Mouse (Mus musculus): Measurements from ENCODE around the gene Klk1b8. TPM values are rescaled to one million over a fixed set of nuclear protein-coding genes. Genes with fewer than 3 reads are reported as not detected.
"Not testable (repeated sequence)": the region's sequence is repeated elsewhere in the genome, so short reads cannot be mapped to it uniquely, and the experiment has no call there.

Gene Klk1b8
- polyA plus RNA-seq, 1 experiment, result not detected

GRCm38 (mm10) chr7:43966451-43966850 lies 16.0 kb downstream of the Klk1b8 start, which contains the start of gene Klk1b1:
Gene Klk1b1 (plus strand): TSS chr7:43966751.
- no peaks in the 10 kb centered on the region for H3K79me2 ChIP-seq (ENCODE audit: control insufficient read depth, insufficient read depth)
- no peak within 1 kb of the TSS for H3ac ChIP-seq (ENCODE audit: control insufficient read depth, insufficient read length, low read depth)
- H3K27me3 ChIP-seq (ENCODE audit: control insufficient read depth, insufficient read depth, insufficient read length), result no peaks in the 10 kb centered on the region
- H3K4me3 ChIP-seq (ENCODE audit: insufficient read depth, poor library complexity, severe bottlenecking), result no peak within 1 kb of the TSS
- no peak for TF ChIP-seq MAX (IDR thresholded peaks at IDR 0.05)
- TF ChIP-seq USF1 (IDR thresholded peaks at IDR 0.05; ENCODE audit: low read depth), result no peak
- TF ChIP-seq FOSL1 (IDR thresholded peaks at IDR 0.05; ENCODE audit: insufficient read depth, low read length, poor library complexity, severe bottlenecking), result no peak
- TF ChIP-seq CTCF (IDR thresholded peaks at IDR 0.05; ENCODE audit: control insufficient read depth, insufficient read depth, insufficient read length), result no peak
- TF ChIP-seq MYOG (IDR thresholded peaks at IDR 0.05; ENCODE audit: control insufficient read depth, extremely low read depth, insufficient read length), result no peak
- no peak for TF ChIP-seq CEBPB (IDR thresholded peaks at IDR 0.05; ENCODE audit: low read depth)
- TF ChIP-seq MYOD1 (IDR thresholded peaks at IDR 0.05; ENCODE audit: control insufficient read depth, insufficient read length, low read depth), result no peak
- no peaks in the 10 kb centered on the region for H3K79me3 ChIP-seq (ENCODE audit: low read depth)
- no peaks in the 10 kb centered on the region for H3K36me3 ChIP-seq (ENCODE audit: control insufficient read depth, insufficient read depth)

- H3K27me3 ChIP-seq (ENCODE audit: control insufficient read depth, insufficient read depth, insufficient read length), result no peaks in the 10 kb centered on the region
- no peak overlapping the region for H3ac ChIP-seq (ENCODE audit: control insufficient read depth, insufficient read length, low read depth)
- H3K79me3 ChIP-seq (ENCODE audit: low read depth), result no peaks in the 10 kb centered on the region
- no peaks in the 10 kb centered on the region for H3K36me3 ChIP-seq (ENCODE audit: control insufficient read depth, insufficient read depth)
- TF ChIP-seq CEBPB (IDR thresholded peaks at IDR 0.05; ENCODE audit: low read depth) (no peak), USF1 (IDR thresholded peaks at IDR 0.05; ENCODE audit: low read depth) (no peak), MAX (IDR thresholded peaks at IDR 0.05) (no peak), MYOG (IDR thresholded peaks at IDR 0.05; ENCODE audit: control insufficient read depth, extremely low read depth, insufficient read length) (no peak), MYOD1 (IDR thresholded peaks at IDR 0.05; ENCODE audit: control insufficient read depth, insufficient read length, low read depth) (no peak), FOSL1 (IDR thresholded peaks at IDR 0.05; ENCODE audit: insufficient read depth, low read length, poor library complexity, severe bottlenecking) (no peak), CTCF (IDR thresholded peaks at IDR 0.05; ENCODE audit: control insufficient read depth, insufficient read depth, insufficient read length) (no peak)
- H3K4me3 ChIP-seq (ENCODE audit: insufficient read depth, poor library complexity, severe bottlenecking), result no peak overlapping the region
- H3K79me2 ChIP-seq (ENCODE audit: control insufficient read depth, insufficient read depth), result no peaks in the 10 kb centered on the region
These were observed 16.6 kb downstream of the Klk1b8 start for GRCm38 (mm10) chr7:43967058-43967457.

GRCm38 (mm10) chr7:43967612-43968011 lies 17.1 kb downstream of the Klk1b8 start:
- TF ChIP-seq MAX (IDR thresholded peaks at IDR 0.05), result no peak
- no peak for TF ChIP-seq CEBPB (IDR thresholded peaks at IDR 0.05; ENCODE audit: low read depth)
- TF ChIP-seq MYOG (IDR thresholded peaks at IDR 0.05; ENCODE audit: control insufficient read depth, extremely low read depth, insufficient read length), result no peak
- no peak for TF ChIP-seq USF1 (IDR thresholded peaks at IDR 0.05; ENCODE audit: low read depth)
- TF ChIP-seq MYOD1 (IDR thresholded peaks at IDR 0.05; ENCODE audit: control insufficient read depth, insufficient read length, low read depth), result no peak
- no peak for TF ChIP-seq CTCF (IDR thresholded peaks at IDR 0.05; ENCODE audit: control insufficient read depth, insufficient read depth, insufficient read length)
- no peak for TF ChIP-seq FOSL1 (IDR thresholded peaks at IDR 0.05; ENCODE audit: insufficient read depth, low read length, poor library complexity, severe bottlenecking)
- H3K36me3 ChIP-seq (ENCODE audit: control insufficient read depth, insufficient read depth), result no peaks in the 10 kb centered on the region
- no peaks in the 10 kb centered on the region for H3K79me2 ChIP-seq (ENCODE audit: control insufficient read depth, insufficient read depth)
- no peak overlapping the region for H3ac ChIP-seq (ENCODE audit: control insufficient read depth, insufficient read length, low read depth)
- no peaks in the 10 kb centered on the region for H3K79me3 ChIP-seq (ENCODE audit: low read depth)
- no peaks in the 10 kb centered on the region for H3K27me3 ChIP-seq (ENCODE audit: control insufficient read depth, insufficient read depth, insufficient read length)
- H3K4me3 ChIP-seq (ENCODE audit: insufficient read depth, poor library complexity, severe bottlenecking), result no peak overlapping the region

GRCm38 (mm10) chr7:43975761-43976160 lies 25.3 kb downstream of the Klk1b8 start, which contains the start of gene Klk1b9:
Gene Klk1b9 (plus strand): TSS chr7:43976061.
- not testable (repeated sequence) for H3K79me3 ChIP-seq (ENCODE audit: low read depth)

GRCm38 (mm10) chr7:43985657-43986056 lies 35.2 kb downstream of the Klk1b8 start:
- Histone ChIP-seq H3K79me2 (ENCODE audit: control insufficient read depth, insufficient read depth) (no peaks in the 10 kb centered on the region), H3K4me3 (ENCODE audit: insufficient read depth, poor library complexity, severe bottlenecking) (no peak overlapping the region), H3K36me3 (ENCODE audit: control insufficient read depth, insufficient read depth) (no peaks in the 10 kb centered on the region), H3K27me3 (ENCODE audit: control insufficient read depth, insufficient read depth, insufficient read length) (no peaks in the 10 kb centered on the region), H3ac (ENCODE audit: control insufficient read depth, insufficient read length, low read depth) (no peak overlapping the region), H3K79me3 (ENCODE audit: low read depth) (no peaks in the 10 kb centered on the region)
- TF ChIP-seq MYOD1 (IDR thresholded peaks at IDR 0.05; ENCODE audit: control insufficient read depth, insufficient read length, low read depth) (no peak), FOSL1 (IDR thresholded peaks at IDR 0.05; ENCODE audit: insufficient read depth, low read length, poor library complexity, severe bottlenecking) (no peak), MYOG (IDR thresholded peaks at IDR 0.05; ENCODE audit: control insufficient read depth, extremely low read depth, insufficient read length) (no peak), CEBPB (IDR thresholded peaks at IDR 0.05; ENCODE audit: low read depth) (no peak), MAX (IDR thresholded peaks at IDR 0.05) (no peak), USF1 (IDR thresholded peaks at IDR 0.05; ENCODE audit: low read depth) (no peak), CTCF (IDR thresholded peaks at IDR 0.05; ENCODE audit: control insufficient read depth, insufficient read depth, insufficient read length) (no peak)

More at GRCm38 (mm10) chr7:43975761-43976160, 25.3 kb downstream of the Klk1b8 start, which contains the start of gene Klk1b9:
- not testable (repeated sequence) for H3K27me3 ChIP-seq (ENCODE audit: control insufficient read depth, insufficient read depth, insufficient read length); H3K36me3 ChIP-seq (ENCODE audit: control insufficient read depth, insufficient read depth); H3ac ChIP-seq (ENCODE audit: control insufficient read depth, insufficient read length, low read depth); H3K79me2 ChIP-seq (ENCODE audit: control insufficient read depth, insufficient read depth); H3K4me3 ChIP-seq (ENCODE audit: insufficient read depth, poor library complexity, severe bottlenecking)

GRCm38 (mm10) chr7:43994821-43995220 lies 44.4 kb downstream of the Klk1b8 start:
- not testable (repeated sequence) for H3ac ChIP-seq (ENCODE audit: control insufficient read depth, insufficient read length, low read depth); H3K4me3 ChIP-seq (ENCODE audit: insufficient read depth, poor library complexity, severe bottlenecking); H3K36me3 ChIP-seq (ENCODE audit: control insufficient read depth, insufficient read depth); H3K27me3 ChIP-seq (ENCODE audit: control insufficient read depth, insufficient read depth, insufficient read length); H3K79me3 ChIP-seq (ENCODE audit: low read depth); H3K79me2 ChIP-seq (ENCODE audit: control insufficient read depth, insufficient read depth)

GRCm38 (mm10) chr7:43995577-43995976 lies 45.1 kb downstream of the Klk1b8 start, which contains the start of gene Klk1b11:
Gene Klk1b11 (plus strand): TSS chr7:43995877.
- not testable (repeated sequence) for H3K36me3 ChIP-seq (ENCODE audit: control insufficient read depth, insufficient read depth); H3K27me3 ChIP-seq (ENCODE audit: control insufficient read depth, insufficient read depth, insufficient read length); H3K4me3 ChIP-seq (ENCODE audit: insufficient read depth, poor library complexity, severe bottlenecking); H3K79me3 ChIP-seq (ENCODE audit: low read depth); H3K79me2 ChIP-seq (ENCODE audit: control insufficient read depth, insufficient read depth); H3ac ChIP-seq (ENCODE audit: control insufficient read depth, insufficient read length, low read depth)

Data from C2C12 (cell line).